Mouse (Mus musculus) neural tube, embryonic 11.5 days (tissue): ENCODE data around the gene Nxf7. TPM values are rescaled to one million over a fixed set of nuclear protein-coding genes. Genes with fewer than 3 reads are reported as not detected.
"Not testable (repeated sequence)": the region's sequence is repeated elsewhere in the genome, so short reads cannot be mapped to it uniquely, and the experiment has no call there.

Experiments
- ATAC-seq: fragments of 200-750 bp; cut with Nextera tagmentation; 2 replicates; pipeline ENCODE4 v1.8.0; 2017; ENCODE audit warnings: moderate number of reproducible peaks, mild to moderate bottlenecking, moderate TSS enrichment, moderate library complexity; ENCODE audit not compliant: insufficient read depth, low FRiP score, low TSS enrichment
- DNase-seq: peaks from one replicate; pipeline ENCODE4 v3.0.0-alpha.2; 2015; ENCODE audit warnings: low spot score
- H3K27ac ChIP-seq: fragments of 300-500 bp; sonication (generic); 2 replicates; pipeline ENCODE4 v1.5.1; 2014; ENCODE audit warnings: low read depth, mild to moderate bottlenecking, low read length
- H3K27me3 ChIP-seq: fragments of 300-500 bp; sonication (generic); 2 replicates; pipeline ENCODE4 v1.6.1; 2014; ENCODE audit warnings: mild to moderate bottlenecking, low read length, mixed read lengths; ENCODE audit not compliant: control insufficient read depth, insufficient read depth
- H3K36me3 ChIP-seq: fragments of 300-500 bp; sonication (generic); 2 replicates; pipeline ENCODE4 v1.6.1; 2014; ENCODE audit warnings: mild to moderate bottlenecking, low read length, moderate library complexity, mixed read lengths; ENCODE audit not compliant: control insufficient read depth, insufficient read depth
- H3K4me1 ChIP-seq: fragments of 300-500 bp; sonication (generic); 2 replicates; pipeline ENCODE4 v1.6.1; 2014; ENCODE audit warnings: low read length, mixed read lengths; ENCODE audit not compliant: control insufficient read depth, insufficient read depth
- H3K4me2 ChIP-seq: fragments of 300-500 bp; sonication (generic); 2 replicates; pipeline ENCODE4 v1.6.1; 2014; ENCODE audit warnings: low read depth, mild to moderate bottlenecking, moderate library complexity
- H3K4me3 ChIP-seq: fragments of 300-500 bp; sonication (generic); 2 replicates; pipeline ENCODE4 v1.5.1; 2014; ENCODE audit warnings: low read depth, low read length
- H3K9ac ChIP-seq: fragments of 300-500 bp; sonication (generic); 2 replicates; pipeline ENCODE4 v1.6.1; 2014; ENCODE audit warnings: mild to moderate bottlenecking, low read length
- H3K9me3 ChIP-seq: fragments of 300-500 bp; sonication (generic); 2 replicates; pipeline ENCODE4 v1.6.1; 2016; ENCODE audit warnings: low read length; ENCODE audit not compliant: control insufficient read depth
- WGBS: fragments of 180-500 bp; shearing (Covaris S2); extraction: QIAGEN DNeasy Blood & Tissue Kit; methylation state at CpG from one replicate; pipeline ENCODE4 v1.1.7; 2014; 5-methylcytosine and 5-hydroxymethylcytosine counted together
- polyA plus RNA-seq: library from polyadenylated mRNA; unstranded; fragments of >200 nt; fragmentation: Nextera tagmentation; extraction: Ambion mirVana; gene quantifications from 2 replicates; pipeline ENCODE4 v1.2.1, GENCODE M21; 2014

Nxf7 gene
- polyA plus RNA-seq, 1 experiment from 2014 or later = not detected

GRCm38 (mm10) chrX:135564934-135565333 lies 33.6 kb downstream of the Nxf7 start:
- H3K36me3 ChIP-seq, H3K27me3 ChIP-seq, H3K9ac ChIP-seq, H3K4me2 ChIP-seq, H3K4me3 ChIP-seq, H3K4me1 ChIP-seq, ATAC-seq, H3K9me3 ChIP-seq, H3K27ac ChIP-seq, DNase-seq: not testable (repeated sequence)
- WGBS = 65% methylated on average over 4 of the region's 4 CpGs

- no peak for ATAC-seq
- Histone ChIP-seq H3K9me3 (no peaks in the 10 kb centered on the region), H3K36me3 (no peaks in the 10 kb centered on the region), H3K4me1 (no peaks in the 10 kb centered on the region), H3K27ac (no peak overlapping the region), H3K4me2 (no peak overlapping the region), H3K4me3 (no peak overlapping the region), H3K27me3 (no peaks in the 10 kb centered on the region), H3K9ac (no peak overlapping the region)
- no peak for DNase-seq
- WGBS = 51% methylated on average over 2 of the region's 2 CpGs
Measured at GRCm38 (mm10) chrX:135562841-135563240, 35.7 kb downstream of the Nxf7 start.

DNA sequence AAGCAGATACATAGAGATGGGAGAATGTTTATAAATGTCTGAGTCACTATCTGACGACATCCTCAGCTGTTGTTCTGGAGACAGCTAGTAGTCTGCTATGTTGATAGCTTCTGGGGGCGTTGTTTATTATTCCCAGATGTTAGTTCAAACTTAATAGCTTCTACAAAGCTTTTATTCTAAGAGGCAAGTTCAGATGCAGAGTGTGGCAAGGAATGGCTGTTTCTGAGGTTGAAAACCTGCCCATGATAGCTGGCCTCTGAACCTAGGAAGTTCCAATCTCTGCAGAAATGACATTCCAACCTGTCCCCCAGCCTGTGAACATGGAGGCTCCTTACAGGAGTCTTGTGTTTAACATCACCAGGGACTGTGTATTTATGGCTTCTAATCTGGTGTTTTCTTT lies 36.9 kb downstream of the Nxf7 start:
- H3K4me2 ChIP-seq, ATAC-seq, H3K27me3 ChIP-seq, H3K4me3 ChIP-seq, H3K9me3 ChIP-seq, H3K9ac ChIP-seq, H3K36me3 ChIP-seq, H3K27ac ChIP-seq, DNase-seq, H3K4me1 ChIP-seq: not testable (repeated sequence)
- WGBS = 57% methylated on average over 2 of the region's 2 CpGs

DNA sequence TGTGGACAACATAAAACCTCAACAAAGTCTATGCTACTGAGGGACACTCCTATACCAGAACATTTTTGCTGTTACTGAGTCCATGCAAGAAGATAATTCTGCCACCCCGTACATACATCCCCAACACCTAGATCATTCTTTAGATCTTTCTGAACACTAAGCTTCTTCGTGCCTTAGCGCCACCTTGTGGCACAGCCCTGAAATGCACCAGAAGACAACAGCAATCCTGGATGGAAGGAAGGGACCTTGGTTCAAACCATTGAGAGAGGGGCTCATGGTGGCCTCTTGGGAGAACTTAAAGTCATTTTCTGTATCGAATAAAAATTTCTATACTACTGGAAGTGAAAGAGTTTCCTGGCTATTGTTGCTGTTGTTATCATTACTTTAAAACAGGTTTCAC lies 37.6 kb downstream of the Nxf7 start:
- 31% methylated on average over 4 of the region's 4 CpGs for WGBS
- not testable (repeated sequence) for H3K9ac ChIP-seq

DNA sequence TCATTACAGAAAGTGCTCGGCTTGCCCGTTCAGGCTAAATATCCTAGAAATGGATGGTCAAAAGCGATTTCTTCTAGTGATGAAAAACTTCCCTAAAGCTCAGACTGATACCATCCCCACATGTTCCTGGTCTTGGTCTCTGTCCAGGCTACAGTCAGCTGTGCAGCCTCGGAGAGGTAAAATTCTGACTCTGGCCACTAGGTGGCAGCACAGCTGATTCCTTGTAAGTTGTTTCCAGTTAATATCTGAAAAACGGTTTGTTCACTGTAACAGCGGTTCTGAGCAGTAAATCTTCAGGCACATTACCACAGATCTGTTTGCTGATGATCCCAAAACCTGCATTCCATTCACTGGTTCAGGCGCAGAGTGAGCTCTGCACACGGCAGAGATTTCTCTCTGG lies 38.9 kb downstream of the Nxf7 start:
- H3K4me3 ChIP-seq, H3K9ac ChIP-seq, H3K27ac ChIP-seq, H3K9me3 ChIP-seq, H3K27me3 ChIP-seq, DNase-seq, H3K4me1 ChIP-seq, H3K4me2 ChIP-seq, H3K36me3 ChIP-seq, ATAC-seq: not testable (repeated sequence)
- WGBS = 39% methylated on average over 8 of the region's 8 CpGs

More for the DNA sequence above, 37.6 kb downstream of the Nxf7 start:
- H3K27me3 ChIP-seq, H3K4me1 ChIP-seq, H3K4me2 ChIP-seq, H3K4me3 ChIP-seq, H3K9me3 ChIP-seq, ATAC-seq, DNase-seq, H3K36me3 ChIP-seq, H3K27ac ChIP-seq: not testable (repeated sequence)

Other genes with a start within 250 kb of the Nxf7 start
- not detected in 2 replicates for gene Gm5128, start 225.5 kb downstream of the Nxf7 start, polyA plus RNA-seq
- not detected in 2 replicates for gene Gm7903, start 164.9 kb downstream of the Nxf7 start, polyA plus RNA-seq
- gene AV320801, start 104.2 kb downstream of the Nxf7 start, polyA plus RNA-seq = not detected in 2 replicates
- 0.22 TPM in 1 of 2 replicates, not detected in the other for gene Prame, start 28.9 kb upstream of the Nxf7 start, polyA plus RNA-seq
- gene Tcp11x2, start 95.0 kb upstream of the Nxf7 start, polyA plus RNA-seq = 0.18 TPM in 1 of 2 replicates, not detected in the other
- gene Tmsb15a, start 126.5 kb upstream of the Nxf7 start, polyA plus RNA-seq = not detected in 2 replicates
- gene Armcx5, start 144.0 kb upstream of the Nxf7 start, polyA plus RNA-seq = 9.6 TPM in 2 replicates
- 81.8 and 89.2 TPM in 2 replicates for gene Gprasp1, start 144.0 kb upstream of the Nxf7 start, polyA plus RNA-seq
- gene Bhlhb9, start 198.8 kb upstream of the Nxf7 start, polyA plus RNA-seq = 67.8 and 72.4 TPM in 2 replicates
- 42.4 and 45.1 TPM in 2 replicates for gene Gprasp2, start 240.3 kb upstream of the Nxf7 start, polyA plus RNA-seq